Mouse (Mus musculus) heart, embryonic 16.5 days (tissue): ENCODE results near the gene Kmo. TPM values are rescaled to one million over a fixed set of nuclear protein-coding genes. Genes with fewer than 3 reads are reported as not detected.

Experiments
- ATAC-seq: fragments of 200-750 bp; cut with Nextera tagmentation; replicated peaks from 2 replicates; pipeline ENCODE4 v1.8.0; 2017; ENCODE audit warnings: moderate number of reproducible peaks; ENCODE audit not compliant: insufficient read depth, low FRiP score; ENCODE audit errors: extremely low read depth
- H3K27ac ChIP-seq: fragments of 300-500 bp; sonication (generic); 2 replicates; pipeline ENCODE4 v1.5.1; 2014; ENCODE audit warnings: mild to moderate bottlenecking, low read length, control low read depth, moderate library complexity
- H3K27me3 ChIP-seq: fragments of 300-500 bp; sonication (generic); 2 replicates; pipeline ENCODE4 v1.6.1; 2014; ENCODE audit warnings: low read length, mixed read lengths; ENCODE audit not compliant: control insufficient read depth, insufficient read depth
- H3K36me3 ChIP-seq: fragments of 300-500 bp; sonication (generic); 2 replicates; pipeline ENCODE4 v1.6.1; 2014; ENCODE audit not compliant: control insufficient read depth, insufficient read depth
- H3K4me1 ChIP-seq: fragments of 300-500 bp; sonication (generic); 2 replicates; pipeline ENCODE4 v1.6.1; 2014; ENCODE audit warnings: low read length, mixed read lengths; ENCODE audit not compliant: control insufficient read depth, insufficient read depth
- H3K4me2 ChIP-seq: fragments of 300-500 bp; sonication (generic); 2 replicates; pipeline ENCODE4 v1.6.1; 2014; ENCODE audit warnings: low read depth, mild to moderate bottlenecking, control low read depth, low read length
- H3K4me3 ChIP-seq: fragments of 300-500 bp; sonication (generic); 2 replicates; pipeline ENCODE4 v1.5.1; 2014; ENCODE audit warnings: mild to moderate bottlenecking, control low read depth, low read length
- H3K9ac ChIP-seq: fragments of 300-500 bp; sonication (generic); 2 replicates; pipeline ENCODE4 v1.6.1; 2014; ENCODE audit warnings: low read length, control low read depth
- H3K9me3 ChIP-seq: fragments of 300-500 bp; sonication (generic); replicated peaks from 2 replicates; pipeline ENCODE4 v1.6.1; 2016; ENCODE audit warnings: low read length; ENCODE audit not compliant: control insufficient read depth
- WGBS: fragments of 180-500 bp; shearing (Covaris S2); extraction: QIAGEN DNeasy Blood & Tissue Kit; methylation state at CpG from one replicate; pipeline ENCODE4 v1.1.7; 2014; 5-methylcytosine and 5-hydroxymethylcytosine counted together
- polyA plus RNA-seq: library from polyadenylated mRNA; unstranded; fragments of >200 nt; fragmentation: Nextera tagmentation; extraction: Ambion mirVana; gene quantifications from 2 replicates; pipeline ENCODE4 v1.2.1, GENCODE M21; 2015

Gene Kmo
- polyA plus RNA-seq, 1 experiment from 2014 or later, result 0.38 TPM

DNA sequence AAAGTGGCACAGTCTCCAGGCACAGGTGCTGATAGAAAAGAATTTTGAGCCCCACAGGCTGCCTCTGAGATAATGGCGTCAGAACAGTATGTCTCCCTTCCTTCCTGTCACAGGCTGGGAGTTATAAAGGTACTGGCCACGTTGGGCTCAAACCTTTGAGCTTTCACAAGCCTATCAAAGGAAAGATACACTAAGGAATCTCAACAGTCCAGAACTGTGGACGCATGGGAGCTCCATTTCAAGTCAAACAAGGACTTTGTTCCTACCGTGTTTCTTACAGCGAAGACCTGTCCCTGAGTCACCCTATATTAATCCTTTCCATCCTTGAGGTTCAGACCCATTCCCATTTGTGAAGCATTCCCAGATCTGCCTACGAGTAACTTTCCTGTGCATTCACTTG is 57.3 kb downstream of the Kmo start:
- 66% methylated on average over 6 of the region's 6 CpGs for WGBS
- no peak overlapping the region for H3K9ac ChIP-seq
- no peaks in the 10 kb centered on the region for H3K36me3 ChIP-seq
- no peaks in the 10 kb centered on the region for H3K9me3 ChIP-seq
- H3K27me3 ChIP-seq, result no peaks in the 10 kb centered on the region
- ATAC-seq, result no peak
- no peak overlapping the region for H3K4me2 ChIP-seq
- H3K4me3 ChIP-seq, result no peak overlapping the region
- no peaks in the 10 kb centered on the region for H3K4me1 ChIP-seq
- H3K27ac ChIP-seq, result no peak overlapping the region

DNA sequence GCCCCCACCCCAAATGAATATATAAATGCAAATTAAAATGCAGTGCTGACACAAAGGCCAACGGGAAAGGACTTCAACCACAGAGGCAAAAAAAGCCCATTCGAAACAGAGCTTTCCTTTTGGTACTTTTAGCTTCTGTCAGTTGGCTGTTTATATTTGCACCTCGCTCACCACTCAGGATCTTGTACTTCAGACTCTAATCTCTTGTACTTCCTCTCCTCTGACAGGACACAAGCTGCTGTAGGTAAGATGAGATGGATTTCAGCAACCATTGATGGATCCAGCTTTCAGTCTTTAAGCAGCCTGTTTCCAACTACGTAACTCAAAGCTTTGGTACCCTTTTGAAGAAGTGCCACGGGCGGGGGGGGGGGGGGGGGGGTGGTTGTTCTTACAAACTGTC is 60.8 kb downstream of the Kmo start:
- ATAC-seq, result no peak
- Histone ChIP-seq H3K9ac (no peak overlapping the region), H3K4me1 (no peaks in the 10 kb centered on the region), H3K4me3 (no peak overlapping the region), H3K4me2 (no peak overlapping the region), H3K9me3 (no peaks in the 10 kb centered on the region), H3K36me3 (peaks cover under 1% of the 10 kb centered on the region; the same call in 1 of the 2 replicates), H3K27me3 (no peaks in the 10 kb centered on the region), H3K27ac (no peak overlapping the region)
- WGBS, result 66% methylated on average over 5 of the region's 6 CpGs

DNA sequence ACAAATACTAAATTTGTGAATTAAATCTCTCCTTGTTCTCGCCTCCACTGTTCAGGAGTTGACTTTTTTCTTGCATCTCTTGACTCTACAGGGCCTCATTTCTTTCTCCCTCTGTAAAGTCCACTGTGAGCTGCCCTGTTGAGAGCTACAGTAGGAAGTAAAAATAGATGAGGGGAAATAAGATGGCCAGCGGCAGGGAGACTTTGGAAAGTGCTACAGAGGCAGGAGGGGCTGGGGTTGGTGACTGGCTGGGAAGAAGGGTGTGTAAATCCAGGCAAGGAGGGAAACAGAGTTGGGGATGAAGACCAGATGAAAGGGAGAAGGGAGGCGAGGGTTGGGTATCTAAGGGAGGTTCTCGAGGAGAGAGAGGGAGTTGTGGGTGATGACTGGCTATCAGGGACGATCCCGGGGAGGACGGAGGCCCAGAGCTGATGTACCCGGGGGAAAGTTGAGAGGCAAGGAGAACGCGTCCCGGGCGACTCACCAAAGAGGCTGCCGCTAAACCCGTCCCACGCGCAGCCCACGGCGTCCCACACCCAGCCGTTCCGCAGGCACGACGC is 71.6 kb downstream of the Kmo start:
- Histone ChIP-seq H3K4me1 (peaks cover 21% of the 10 kb centered on the region), H3K36me3 (peaks cover 6% of the 10 kb centered on the region; the same call in 1 of the 2 replicates), H3K27me3 (no peaks in the 10 kb centered on the region), H3K4me2 (peak overlapping the region; percentile 95), H3K9ac (peak overlapping the region; percentile 91), H3K27ac (peak overlapping the region; percentile 93), H3K4me3 (peak overlapping the region; percentile 91), H3K9me3 (no peaks in the 10 kb centered on the region)
- WGBS, result under 1% methylated on average over 22 of the region's 22 CpGs
- ATAC-seq, result no peak

DNA sequence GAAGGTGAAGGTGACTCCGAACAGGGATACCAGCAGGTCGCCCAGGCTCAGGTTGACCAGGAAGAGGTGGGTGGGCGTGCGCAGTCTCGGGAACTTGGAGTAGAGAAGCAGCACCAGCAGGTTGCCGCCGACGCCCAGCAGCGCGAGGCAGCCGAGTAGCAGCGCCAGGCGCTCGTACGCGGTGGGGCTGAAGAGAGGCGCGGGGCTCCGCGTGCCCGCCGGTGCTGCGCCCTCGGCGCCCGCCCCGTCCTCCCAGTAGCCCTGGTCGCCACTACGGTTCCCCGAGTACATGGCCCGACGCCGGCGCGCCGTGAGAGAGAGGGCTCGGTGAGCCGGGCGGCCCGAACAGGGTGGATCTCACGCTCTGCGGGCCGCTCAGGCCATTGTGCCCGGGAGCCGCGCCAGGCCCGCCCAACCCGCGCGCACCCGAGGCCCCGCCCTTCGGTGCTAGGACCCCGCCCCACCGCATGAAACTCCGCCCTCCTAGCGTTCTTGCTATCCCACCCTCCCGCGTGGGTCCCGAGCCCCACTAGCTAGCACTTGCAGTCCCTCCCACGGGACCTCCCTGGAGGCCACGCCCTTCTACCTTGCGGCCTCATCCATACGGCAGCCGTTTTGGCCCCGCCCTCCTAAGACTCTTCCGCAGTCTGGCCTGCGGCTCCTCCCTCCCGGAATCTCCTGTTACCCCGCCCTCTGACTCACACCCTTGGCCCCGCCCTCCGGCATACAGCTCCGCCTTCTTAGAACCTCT is 72.2 kb downstream of the Kmo start, which contains the start of the genes Opn3 and Chml:
TSS of gene Opn3 (minus strand) at position 531 of the 751 bp plus-strand sequence.
TSS of gene Chml (minus strand) at position 656 of the 751 bp plus-strand sequence.
- peak; percentile 96 for ATAC-seq
- Histone ChIP-seq H3K4me1 (peaks cover 21% of the 10 kb centered on the region), H3K27me3 (no peaks in the 10 kb centered on the region), H3K4me3 (peak within 1 kb of the TSS; percentile 91), H3K27ac (peak within 1 kb of the TSS; percentile 93), H3K9ac (peak within 1 kb of the TSS; percentile 91), H3K36me3 (0 out of 2 replicates have a peak, but pooled peaks cover 2% of the 10 kb centered on the region), H3K9me3 (no peaks in the 10 kb centered on the region), H3K4me2 (peak within 1 kb of the TSS; percentile 95)
- WGBS, result under 1% methylated on average over 60 of the region's 73 CpGs

DNA sequence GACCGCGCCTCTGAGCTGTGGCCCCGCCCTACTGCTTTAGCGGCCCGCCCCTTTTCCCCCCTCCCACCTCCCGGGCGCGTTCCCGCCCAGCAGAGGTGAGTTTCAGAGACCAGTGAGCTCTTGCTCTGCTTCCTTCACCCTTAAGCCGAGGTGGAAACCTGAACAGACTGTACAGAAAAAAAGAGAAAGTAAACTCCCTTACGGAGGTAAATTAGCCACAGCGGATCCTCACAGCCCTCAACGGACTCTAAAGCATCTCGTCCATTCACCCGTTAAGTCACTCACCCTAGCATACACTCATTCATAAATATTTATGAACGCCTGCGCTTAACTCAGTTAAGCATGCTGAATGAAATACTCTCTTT is 72.8 kb downstream of the Kmo start:
- H3K4me3 ChIP-seq, result peak overlapping the region; percentile 91
- H3K27me3 ChIP-seq, result no peaks in the 10 kb centered on the region
- peaks cover 21% of the 10 kb centered on the region for H3K4me1 ChIP-seq
- H3K9me3 ChIP-seq, result no peaks in the 10 kb centered on the region
- peak overlapping the region; percentile 68 for H3K9ac ChIP-seq
- peak overlapping the region; percentile 95 for H3K4me2 ChIP-seq
- H3K36me3 ChIP-seq, result no peaks in the 10 kb centered on the region
- H3K27ac ChIP-seq, result peak overlapping the region; percentile 84
- WGBS, result under 1% methylated on average over 17 of the region's 17 CpGs
- ATAC-seq, result no peak

DNA sequence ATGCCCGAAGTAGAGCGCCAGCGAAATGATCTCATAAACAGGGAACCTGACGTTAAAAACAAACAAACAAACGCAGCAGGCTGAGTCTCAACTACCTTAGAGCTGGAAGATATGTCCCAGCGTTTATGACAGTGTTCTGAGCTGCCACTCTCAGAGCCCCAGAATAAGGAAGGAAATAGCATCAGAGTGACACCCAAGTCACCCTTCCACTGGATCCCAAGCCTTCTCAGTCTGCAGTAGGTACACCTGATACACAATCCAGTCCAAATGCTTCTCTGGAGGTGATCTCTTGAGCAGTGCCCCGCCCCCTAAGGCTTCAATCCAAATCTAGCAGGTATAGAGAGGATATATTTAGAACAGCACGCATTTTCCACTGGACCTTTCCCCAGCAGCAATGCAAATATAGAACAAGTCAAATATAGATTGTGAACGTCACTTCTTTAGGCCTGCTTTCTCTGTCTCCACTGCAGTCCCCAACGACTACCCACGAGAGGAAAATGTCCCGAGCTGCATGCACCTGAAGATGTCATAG is 73.3 kb downstream of the Kmo start:
- Histone ChIP-seq H3K36me3 (no peaks in the 10 kb centered on the region), H3K9me3 (no peaks in the 10 kb centered on the region), H3K9ac (peak overlapping the region; percentile 68), H3K4me1 (peaks cover 21% of the 10 kb centered on the region), H3K27me3 (no peaks in the 10 kb centered on the region), H3K4me3 (peak overlapping the region; percentile 91), H3K4me2 (peak overlapping the region; percentile 95), H3K27ac (peak overlapping the region; percentile 84)
- 21% methylated on average over 12 of the region's 12 CpGs for whole genome bisulfite sequencing
- ATAC-seq, result no peak

DNA sequence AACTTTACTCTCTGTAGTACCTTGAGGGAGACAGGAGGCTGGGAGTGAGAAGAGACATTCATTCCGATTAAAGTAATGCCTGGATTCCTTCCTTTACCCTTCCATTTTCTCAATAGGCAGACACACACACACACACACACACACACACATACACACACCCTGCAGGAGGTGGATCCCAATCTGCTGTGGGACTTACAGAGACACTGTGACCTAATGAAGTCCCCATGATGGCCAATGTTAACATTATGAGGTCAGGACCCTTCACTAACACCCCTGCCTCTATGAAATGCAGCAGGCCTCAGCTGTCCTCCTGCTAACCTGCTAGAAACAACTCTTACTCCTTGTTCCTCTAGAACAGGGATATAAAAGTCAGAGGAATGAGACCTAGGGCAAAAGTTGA is 78.1 kb downstream of the Kmo start, which contains the start of gene Wdr64:
TSS of gene Wdr64 (plus strand) at position 301 of the 400 bp plus-strand sequence.
- ATAC-seq, result no peak
- no peak within 1 kb of the TSS for H3K4me3 ChIP-seq
- H3K4me1 ChIP-seq, result peaks cover 9% of the 10 kb centered on the region
- no peaks in the 10 kb centered on the region for H3K36me3 ChIP-seq
- H3K4me2 ChIP-seq, result no peak within 1 kb of the TSS
- H3K9me3 ChIP-seq, result no peaks in the 10 kb centered on the region
- H3K9ac ChIP-seq, result no peak within 1 kb of the TSS
- no peak within 1 kb of the TSS for H3K27ac ChIP-seq
- no peaks in the 10 kb centered on the region for H3K27me3 ChIP-seq
- WGBS, result 77% methylated on average over 1 of the region's 1 CpGs

DNA sequence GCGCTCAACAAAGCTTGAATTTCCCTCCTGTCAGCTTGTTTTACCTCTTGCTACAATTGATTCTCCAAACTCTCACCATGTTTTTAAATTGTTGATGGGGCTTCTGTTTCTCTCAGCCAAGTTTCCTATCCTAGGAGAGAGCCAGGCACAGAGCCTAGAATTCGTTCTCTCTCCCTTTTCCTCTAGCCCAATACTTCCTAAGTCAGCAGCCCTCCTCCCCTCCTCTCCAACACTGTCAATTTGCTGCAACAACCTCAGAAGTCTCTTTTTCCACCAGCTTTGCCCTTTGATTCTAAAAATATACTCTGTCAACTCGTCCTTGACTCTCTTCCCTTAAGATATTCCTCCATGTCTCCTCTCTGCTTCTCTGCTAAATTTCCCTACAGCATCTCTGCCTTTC is 79.2 kb downstream of the Kmo start:
- 43% methylated on average over 3 of the region's 3 CpGs for WGBS
- Histone ChIP-seq H3K9ac (no peak overlapping the region), H3K4me3 (no peak overlapping the region), H3K9me3 (no peaks in the 10 kb centered on the region), H3K27ac (no peak overlapping the region), H3K4me2 (no peak overlapping the region), H3K27me3 (no peaks in the 10 kb centered on the region), H3K4me1 (0 out of 2 replicates have a peak, but pooled peaks cover 2% of the 10 kb centered on the region), H3K36me3 (no peaks in the 10 kb centered on the region)
- no peak for ATAC-seq

DNA sequence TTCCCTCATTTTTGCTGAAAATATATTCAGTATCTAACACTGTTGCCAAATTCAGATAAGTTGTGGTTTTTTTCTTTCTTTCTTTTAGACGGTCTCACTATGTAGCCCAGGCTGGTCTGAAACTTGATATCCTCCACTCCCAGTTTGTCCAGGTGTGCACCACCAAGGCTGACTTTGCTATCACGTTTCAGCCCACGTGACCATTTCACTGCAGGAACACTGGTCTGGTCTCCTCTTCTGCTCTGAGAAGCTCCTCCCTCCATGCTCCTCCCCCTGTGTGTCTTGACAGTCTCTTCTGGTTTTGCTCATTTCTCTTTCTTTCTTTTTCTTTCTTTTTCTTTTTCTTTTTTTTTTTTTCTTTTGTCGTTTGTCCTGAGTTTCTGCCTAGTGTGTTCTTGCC is 79.6 kb downstream of the Kmo start:
- Histone ChIP-seq H3K27me3 (no peaks in the 10 kb centered on the region), H3K9me3 (no peaks in the 10 kb centered on the region), H3K36me3 (no peaks in the 10 kb centered on the region), H3K4me1 (0 out of 2 replicates have a peak, but pooled peaks cover 2% of the 10 kb centered on the region), H3K4me2 (no peak overlapping the region), H3K27ac (no peak overlapping the region), H3K9ac (no peak overlapping the region), H3K4me3 (no peak overlapping the region)
- 27% methylated on average over 4 of the region's 4 CpGs for WGBS
- ATAC-seq, result no peak
